Mouse (Mus musculus) left cerebral cortex, adult 11 months (tissue): Measurements from ENCODE around the gene Astn1.
A peak's percentile ranks its signal among the peaks of the same experiment; 100 is the strongest.

ENCODE experiments used
- DNase-seq: peaks from one replicate; pipeline ENCODE4 v3.0.0; 2022; ENCODE audit warnings: low spot score

The Astn1 gene

DNA sequence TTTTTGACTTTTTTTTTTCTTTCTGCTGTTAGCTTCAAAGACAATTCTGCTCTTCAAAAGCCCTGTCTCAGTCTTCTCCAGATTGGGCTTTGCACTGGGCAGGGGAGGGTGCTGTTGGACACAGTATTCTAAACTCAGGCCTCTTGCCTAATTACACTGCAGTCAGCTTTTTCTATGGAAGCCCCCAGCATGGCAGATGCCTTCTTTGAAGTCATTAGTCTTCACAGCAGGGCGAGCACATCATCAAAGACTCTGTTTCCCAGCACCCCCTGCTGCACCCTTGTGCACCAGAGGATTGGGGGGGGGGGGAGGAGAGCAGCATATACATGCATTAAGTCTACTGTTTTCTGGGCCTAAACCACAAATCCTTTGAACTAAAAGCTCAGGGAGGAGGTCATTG, 174.8 kb downstream of the Astn1 start:
- DNase-seq, result no peak

- DNase-seq, result no peak
These were observed 183.0 kb downstream of the Astn1 start for GRCm38 (mm10) chr1:158545095-158545494.

DNA sequence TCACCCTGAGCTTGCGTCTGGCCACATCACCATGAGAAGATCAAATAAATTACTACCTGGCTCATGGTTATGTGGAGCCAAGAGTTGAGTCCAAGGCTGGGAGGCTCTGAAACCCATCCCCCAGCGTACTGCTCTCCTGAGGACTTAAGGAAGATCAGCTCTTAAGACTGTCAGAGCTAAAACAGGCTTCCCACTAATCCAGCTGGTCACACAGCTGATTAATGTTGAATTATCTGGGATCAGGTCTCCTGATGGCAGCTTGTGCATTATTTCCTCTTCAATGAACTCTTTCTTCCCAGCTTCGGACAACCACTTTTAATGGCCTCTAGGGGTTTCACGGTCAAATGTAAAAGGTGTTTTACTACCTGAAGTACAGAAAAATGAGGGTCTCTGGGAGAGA, 184.4 kb downstream of the Astn1 start:
- DNase-seq, result no peak

DNA sequence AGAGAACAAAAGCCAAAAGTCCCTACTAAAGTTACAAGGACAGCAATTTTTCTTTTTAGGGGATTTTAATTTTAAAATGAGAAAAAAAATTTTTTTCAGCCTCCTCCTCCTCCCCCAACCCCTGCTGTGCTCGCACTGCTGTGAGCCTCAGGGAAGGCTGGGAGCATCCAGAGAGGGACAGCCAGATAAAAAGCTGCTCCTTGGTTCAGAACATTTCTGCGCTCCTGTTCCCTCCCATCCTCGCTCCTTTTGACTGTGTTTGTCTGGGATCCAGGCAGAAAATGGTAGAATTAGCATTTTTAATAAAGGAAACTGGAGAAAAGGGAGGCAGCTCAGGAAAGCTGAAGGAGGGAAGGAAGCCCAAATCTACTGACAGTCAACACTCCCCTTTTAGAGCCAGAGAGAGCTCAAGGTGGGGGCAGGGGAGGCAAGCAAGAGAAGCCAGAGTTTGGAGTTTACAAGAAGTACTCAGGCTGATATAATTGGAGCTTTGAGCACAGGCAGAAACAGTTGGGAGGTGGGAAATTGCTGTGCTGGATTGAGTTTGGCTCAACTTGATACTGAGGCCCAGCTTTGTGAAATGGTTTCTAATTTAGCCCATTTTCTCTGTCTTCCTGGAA, 185.6 kb downstream of the Astn1 start:
- peak; percentile 55 for DNase-seq

- DNase-seq, result no peak
These were observed 186.2 kb downstream of the Astn1 start for GRCm38 (mm10) chr1:158548319-158548718.

- DNase-seq, result no peak
These were observed 187.5 kb downstream of the Astn1 start for GRCm38 (mm10) chr1:158549616-158550015.

DNA sequence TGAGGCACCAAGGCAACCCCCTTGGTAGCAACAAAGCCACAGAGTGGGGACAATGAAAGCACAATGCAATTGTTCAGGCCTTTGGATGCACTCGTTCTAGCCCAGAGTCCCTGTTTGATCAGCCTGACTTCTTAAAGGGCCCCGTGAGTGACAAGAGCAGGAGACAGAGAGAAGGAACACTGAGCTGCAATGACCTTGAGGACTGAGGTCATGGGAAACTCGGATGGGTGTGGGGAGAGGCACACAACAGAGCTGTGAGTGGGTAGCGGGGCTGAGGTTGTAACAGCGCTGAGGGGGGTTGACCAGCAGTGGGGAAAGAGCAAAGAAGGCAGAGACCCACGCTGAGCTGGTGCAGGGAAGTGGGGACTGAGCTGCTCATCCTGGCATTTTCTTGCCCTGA, 189.9 kb downstream of the Astn1 start:
- no peak for DNase-seq

DNA sequence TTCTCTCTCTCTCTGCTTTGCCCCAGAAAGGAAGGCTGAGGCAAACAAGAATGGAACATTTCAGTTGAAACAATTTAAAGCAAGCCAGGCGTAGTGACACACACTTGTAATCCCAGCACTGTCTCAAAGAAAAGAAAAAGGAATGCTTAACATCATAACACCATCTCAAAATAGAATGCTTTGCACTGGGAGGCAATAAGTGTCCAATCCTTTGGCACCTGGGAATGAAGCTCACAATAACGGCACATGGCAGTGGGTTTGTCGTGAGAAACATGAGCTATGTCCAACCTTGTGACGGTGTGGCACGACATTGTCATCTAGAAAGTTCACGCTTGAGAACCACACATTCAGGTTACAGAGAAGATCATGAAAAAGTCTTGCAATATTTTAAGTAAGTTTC, 191.3 kb downstream of the Astn1 start:
- no peak for DNase-seq

- DNase-seq, result no peak
These were observed 192.0 kb downstream of the Astn1 start for GRCm38 (mm10) chr1:158554020-158554505.

DNA sequence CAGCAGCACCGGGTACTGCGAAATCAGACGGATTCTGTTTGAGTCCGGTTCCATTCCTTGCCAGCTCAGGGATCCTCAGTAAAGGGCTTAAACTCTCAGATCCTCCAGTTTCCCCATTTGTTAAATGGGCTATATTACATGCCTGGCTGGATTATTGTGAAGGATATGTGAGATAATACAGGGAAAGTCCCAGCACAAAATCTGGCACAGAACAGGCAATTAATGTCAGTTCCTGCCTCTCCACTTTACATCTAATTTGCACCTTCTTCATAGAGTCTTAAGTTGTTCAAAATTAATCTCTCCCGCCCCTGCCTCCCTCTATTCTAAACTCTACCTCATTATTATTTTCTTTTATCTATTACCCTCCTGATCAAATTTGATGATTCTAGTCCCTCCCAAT, 211.1 kb downstream of the Astn1 start:
- DNase-seq, result no peak

DNA sequence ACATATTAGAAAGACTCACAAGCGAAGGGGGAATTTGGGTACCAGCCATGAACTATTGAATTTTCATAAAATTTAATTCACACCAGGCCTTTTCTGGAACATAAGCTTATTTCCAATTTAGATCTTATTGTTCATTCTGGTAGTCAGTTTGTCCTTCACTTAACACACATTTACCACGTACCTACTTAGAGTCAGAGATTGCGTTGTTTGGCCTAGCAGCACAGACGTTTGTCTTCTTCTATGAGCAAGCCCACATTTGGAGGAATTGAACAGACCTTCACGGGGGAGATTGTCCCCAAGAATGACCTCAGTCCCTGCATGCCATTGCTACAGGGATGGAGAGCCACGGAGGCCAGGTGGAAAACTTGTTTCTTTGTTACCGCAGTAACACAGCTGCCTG, 211.5 kb downstream of the Astn1 start:
- no peak for DNase-seq

- no peak for DNase-seq
These were observed 213.9 kb downstream of the Astn1 start for GRCm38 (mm10) chr1:158575997-158576396.

- peak; percentile 16 for DNase-seq
These were observed 219.7 kb downstream of the Astn1 start for GRCm38 (mm10) chr1:158581806-158582205.

DNA sequence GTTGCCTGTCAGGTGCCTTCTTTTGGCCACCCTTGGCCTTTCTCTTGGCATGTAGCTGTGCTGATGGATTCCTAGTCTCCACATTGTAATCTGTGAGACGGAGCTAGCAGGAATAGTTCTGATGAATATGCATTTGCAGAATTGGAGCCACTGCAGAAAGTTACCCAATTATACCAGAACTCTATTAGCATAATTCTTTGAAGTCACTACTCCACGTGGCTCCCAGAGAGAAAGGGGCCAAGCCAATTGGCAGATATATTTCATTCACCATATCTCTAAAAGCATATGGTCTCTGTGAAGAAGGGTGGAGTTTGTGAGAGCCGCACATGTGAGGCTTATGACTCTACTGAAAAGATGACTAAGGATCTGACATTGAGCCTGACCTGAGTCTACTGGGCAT, 226.8 kb downstream of the Astn1 start:
- no peak for DNase-seq

- DNase-seq, result peak; percentile 42
These were observed 234.8 kb downstream of the Astn1 start for GRCm38 (mm10) chr1:158596726-158597448.

DNA sequence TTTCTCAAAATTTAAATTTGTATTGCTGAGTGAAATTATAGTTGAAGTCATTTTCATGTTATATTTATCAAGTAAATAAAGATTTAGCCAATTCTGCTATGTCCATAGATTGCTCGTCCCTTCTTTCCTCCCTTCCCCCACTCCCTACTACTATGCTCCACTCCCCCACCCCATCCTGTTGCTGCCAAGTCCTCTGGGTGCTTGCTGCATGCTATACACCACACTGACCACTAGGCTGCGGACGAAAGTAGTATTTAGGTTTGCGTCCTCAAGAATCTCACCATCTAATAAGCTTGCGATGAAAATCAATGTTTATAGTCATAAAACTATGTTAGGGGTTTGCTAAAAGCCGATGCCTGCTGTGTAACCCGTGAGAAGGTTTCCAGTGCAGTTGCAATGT, 235.9 kb downstream of the Astn1 start:
- no peak for DNase-seq

- DNase-seq, result no peak
These were observed 237.4 kb downstream of the Astn1 start for GRCm38 (mm10) chr1:158599435-158599834.

DNA sequence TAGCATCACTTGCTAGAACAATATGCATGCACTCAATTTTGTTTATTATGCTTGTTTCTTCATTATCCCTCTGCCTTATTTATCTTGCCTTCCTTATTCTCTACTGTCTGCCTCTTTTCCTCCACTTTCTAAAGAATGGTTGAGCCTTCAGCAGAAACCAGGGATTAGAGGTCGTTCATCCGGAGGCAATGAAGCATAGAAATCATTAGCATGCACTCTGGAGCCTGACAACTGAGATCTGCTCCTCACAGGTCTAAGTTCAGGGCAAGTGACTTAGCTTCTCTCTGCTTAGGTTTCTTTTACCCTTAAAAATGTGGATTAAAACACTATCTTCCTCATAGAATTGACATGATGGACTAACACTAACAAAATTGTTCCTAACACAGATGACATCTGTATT, 241.0 kb downstream of the Astn1 start:
- no peak for DNase-seq

DNA sequence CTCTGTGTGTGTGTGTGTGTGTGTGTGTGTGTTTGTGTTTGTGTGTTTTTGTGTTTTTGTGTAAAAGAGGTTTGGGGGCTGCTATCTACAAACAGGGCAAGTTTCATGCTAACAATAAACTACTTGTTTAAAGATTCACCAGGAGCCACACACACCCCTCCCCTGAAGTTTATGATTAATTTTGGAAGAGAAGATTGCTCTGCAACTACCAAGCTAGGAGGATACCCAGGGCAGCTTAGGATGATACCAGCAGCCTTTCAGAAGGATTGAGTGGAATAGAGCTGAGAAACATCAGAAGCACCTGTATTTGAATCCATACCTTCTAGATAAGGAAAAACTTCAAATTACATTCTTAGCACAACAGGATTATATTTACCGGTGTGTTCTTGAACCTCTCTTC, 242.1 kb downstream of the Astn1 start:
- DNase-seq, result no peak

- no peak for DNase-seq
These were observed 243.5 kb downstream of the Astn1 start for GRCm38 (mm10) chr1:158605597-158605996.

GRCm38 (mm10) chr1:158606324-158606723, 244.3 kb downstream of the Astn1 start:
- no peak for DNase-seq

GRCm38 (mm10) chr1:158607201-158607600, 245.1 kb downstream of the Astn1 start:
- DNase-seq, result no peak

DNA sequence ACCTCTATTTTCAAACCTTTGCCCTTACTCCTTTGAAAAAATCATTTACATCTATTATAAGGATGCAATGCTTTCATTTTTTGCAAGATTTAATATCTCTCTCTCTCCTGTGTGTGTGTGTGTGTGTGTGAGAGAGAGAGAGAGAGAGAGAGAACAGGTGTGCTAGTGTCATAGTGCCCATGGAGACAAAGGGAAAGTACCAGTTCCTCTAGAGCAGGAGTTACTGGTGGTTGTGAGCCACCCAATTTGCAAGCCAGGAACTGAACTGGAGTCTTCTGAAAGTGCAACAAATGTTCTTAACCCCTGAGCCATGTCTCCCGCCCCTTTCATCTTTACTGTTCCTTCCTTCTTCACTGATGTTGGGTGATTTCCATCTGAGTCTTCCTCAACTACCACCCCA, 253.1 kb downstream of the Astn1 start:
- DNase-seq, result no peak

GRCm38 (mm10) chr1:158617943-158618342, 255.9 kb downstream of the Astn1 start:
- DNase-seq, result no peak
